Mouse (Mus musculus): Measurements from ENCODE around the gene Rpl9-ps6. TPM values are rescaled to one million over a fixed set of nuclear protein-coding genes. Genes with fewer than 3 reads are reported as not detected.
A peak's percentile ranks its signal among the peaks of the same experiment; 100 is the strongest.
"Not testable (repeated sequence)": the region's sequence is repeated elsewhere in the genome, so short reads cannot be mapped to it uniquely, and the experiment has no call there.

The Rpl9-ps6 gene
- polyA plus RNA-seq, 1 experiment from 2014 or later, result 142 TPM

DNA sequence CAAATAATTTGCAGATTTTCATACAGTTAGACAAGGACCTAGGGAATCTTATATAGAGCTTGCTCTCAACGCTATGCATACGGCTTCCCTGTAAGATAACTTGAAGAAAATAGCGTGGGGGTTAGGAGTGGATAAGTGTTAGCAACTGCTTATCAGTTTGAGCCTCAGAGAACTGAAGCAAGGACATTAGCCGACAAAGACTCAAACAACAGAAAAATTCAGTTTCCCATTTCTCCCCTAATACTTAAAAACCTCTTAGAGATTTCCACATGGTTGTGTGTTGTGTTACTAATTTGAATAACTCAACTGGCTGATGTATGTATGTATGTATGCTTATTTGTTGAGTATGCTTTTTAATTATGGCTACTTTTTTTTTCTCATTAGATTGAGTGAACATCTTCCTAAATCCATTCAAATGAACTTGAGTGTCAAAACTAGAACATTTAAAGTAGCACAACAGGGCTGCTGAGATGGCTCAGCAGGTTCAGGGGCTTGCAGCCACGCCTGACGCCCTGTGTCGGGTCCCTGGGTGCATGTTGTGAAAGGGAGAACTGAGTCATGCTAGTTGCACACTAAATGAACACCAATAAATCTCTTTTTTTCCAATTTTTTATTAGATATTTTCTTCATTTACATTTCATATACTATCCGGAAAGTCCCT lies 21.3 kb upstream of the Rpl9-ps6 start:
- H3K4me1 ChIP-seq (ENCODE audit: control insufficient read depth, insufficient read depth, low read length), result peaks cover 3% of the 10 kb centered on the region; the same call in 1 of the 2 replicates
- peak overlapping the region; percentile 86 for H3K4me2 ChIP-seq (replicated peaks; ENCODE audit: low read depth, low read length)
- no peak overlapping the region for H3K4me3 ChIP-seq (ENCODE audit: low read length)
- no peak overlapping the region for H3K27ac ChIP-seq (ENCODE audit: low read depth, low read length)
- H3K36me3 ChIP-seq (ENCODE audit: control insufficient read depth, insufficient read depth, low read length), result peaks cover 9% of the 10 kb centered on the region; the same call in 1 of the 2 replicates
- H3K27me3 ChIP-seq (ENCODE audit: control insufficient read depth, insufficient read depth, low read length), result no peaks in the 10 kb centered on the region
- H3K9ac ChIP-seq (ENCODE audit: low read depth, low read length), result no peak overlapping the region
- 93% methylated on average over 8 of the region's 8 CpGs for WGBS
- no peak for ATAC-seq (ENCODE audit: low FRiP score, low TSS enrichment)
- no peaks in the 10 kb centered on the region for H3K9me3 ChIP-seq (ENCODE audit: control insufficient read depth, low read length)

DNA sequence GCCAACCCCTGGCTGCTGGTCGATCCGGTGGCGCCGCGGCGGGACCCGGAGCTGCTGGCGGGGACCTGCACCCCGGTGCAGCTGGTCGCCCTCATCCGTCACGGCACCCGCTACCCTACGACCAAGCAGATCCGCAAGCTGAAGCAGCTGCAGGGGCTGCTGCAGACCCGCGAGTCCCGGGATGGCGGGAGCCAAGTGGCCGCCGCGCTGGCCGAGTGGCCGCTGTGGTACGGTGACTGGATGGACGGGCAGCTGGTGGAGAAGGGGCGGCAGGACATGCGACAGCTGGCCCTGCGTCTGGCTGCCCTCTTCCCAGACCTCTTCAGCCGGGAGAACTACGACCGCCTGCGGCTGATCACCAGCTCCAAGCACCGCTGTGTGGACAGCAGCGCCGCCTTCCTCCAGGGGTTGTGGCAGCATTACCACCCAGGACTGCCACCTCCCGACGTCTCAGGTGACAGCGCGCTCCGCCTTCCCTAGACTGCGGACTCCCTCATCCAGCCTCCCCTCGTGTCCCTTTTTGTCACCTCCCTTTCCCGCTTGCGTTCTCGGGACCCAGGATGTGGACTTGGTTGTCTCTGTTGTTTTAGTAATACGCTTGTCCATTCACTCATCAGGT lies 19.8 kb upstream of the Rpl9-ps6 start:
- WGBS, result 0% methylated on average over 46 of the region's 47 CpGs
- not testable (repeated sequence) for H3K9me3 ChIP-seq (ENCODE audit: control insufficient read depth, low read length); H3K27me3 ChIP-seq (ENCODE audit: control insufficient read depth, insufficient read depth, low read length); H3K36me3 ChIP-seq (ENCODE audit: control insufficient read depth, insufficient read depth, low read length); H3K4me1 ChIP-seq (ENCODE audit: control insufficient read depth, insufficient read depth, low read length)
- peak overlapping the region; percentile 86 for H3K4me2 ChIP-seq (replicated peaks; ENCODE audit: low read depth, low read length)
- ATAC-seq (ENCODE audit: low FRiP score, low TSS enrichment), result peak; percentile 89
- H3K27ac ChIP-seq (ENCODE audit: low read depth, low read length), result peak overlapping the region; percentile 86
- peak overlapping the region; percentile 76 for H3K9ac ChIP-seq (ENCODE audit: low read depth, low read length)
- H3K4me3 ChIP-seq (ENCODE audit: low read length), result peak overlapping the region; percentile 77

DNA sequence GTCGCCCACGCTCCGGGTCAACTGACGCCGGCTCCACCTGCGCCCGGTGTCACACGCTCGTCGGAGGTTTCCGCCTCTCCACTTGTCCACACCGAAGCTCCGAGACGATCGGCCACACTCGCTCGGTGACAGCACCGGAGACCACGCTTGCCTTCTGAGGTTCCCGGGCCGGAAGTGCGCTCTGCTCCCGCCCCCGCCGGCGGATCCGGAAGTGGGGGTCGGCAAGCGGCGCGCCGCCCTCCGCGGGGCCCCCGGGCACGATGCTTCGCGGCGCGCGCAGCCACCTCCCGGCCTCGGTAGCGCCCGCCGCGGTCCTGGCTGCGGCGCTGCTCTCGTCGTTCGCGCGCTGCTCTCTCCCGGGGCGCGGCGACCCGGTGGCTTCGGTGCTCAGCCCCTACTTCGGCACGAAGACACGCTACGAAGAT lies 19.3 kb upstream of the Rpl9-ps6 start, which contains the start of gene Minpp1:
Minpp1 (plus strand) TSS at position 89 of the 425 bp plus-strand sequence.
- H3K27ac ChIP-seq (ENCODE audit: low read depth, low read length), result peak within 1 kb of the TSS; percentile 86
- H3K4me2 ChIP-seq (replicated peaks; ENCODE audit: low read depth, low read length), result peak within 1 kb of the TSS; percentile 86
- peak within 1 kb of the TSS; percentile 76 for H3K9ac ChIP-seq (ENCODE audit: low read depth, low read length)
- peaks cover 3% of the 10 kb centered on the region; the same call in 1 of the 2 replicates for H3K4me1 ChIP-seq (ENCODE audit: control insufficient read depth, insufficient read depth, low read length)
- H3K36me3 ChIP-seq (ENCODE audit: control insufficient read depth, insufficient read depth, low read length), result no peaks in the 10 kb centered on the region
- H3K27me3 ChIP-seq (ENCODE audit: control insufficient read depth, insufficient read depth, low read length), result no peaks in the 10 kb centered on the region
- ATAC-seq (ENCODE audit: low FRiP score, low TSS enrichment), result peak; percentile 90
- under 1% methylated on average over 64 of the region's 64 CpGs for WGBS
- H3K9me3 ChIP-seq (ENCODE audit: control insufficient read depth, low read length), result no peaks in the 10 kb centered on the region
- peak within 1 kb of the TSS; percentile 77 for H3K4me3 ChIP-seq (ENCODE audit: low read length)

DNA sequence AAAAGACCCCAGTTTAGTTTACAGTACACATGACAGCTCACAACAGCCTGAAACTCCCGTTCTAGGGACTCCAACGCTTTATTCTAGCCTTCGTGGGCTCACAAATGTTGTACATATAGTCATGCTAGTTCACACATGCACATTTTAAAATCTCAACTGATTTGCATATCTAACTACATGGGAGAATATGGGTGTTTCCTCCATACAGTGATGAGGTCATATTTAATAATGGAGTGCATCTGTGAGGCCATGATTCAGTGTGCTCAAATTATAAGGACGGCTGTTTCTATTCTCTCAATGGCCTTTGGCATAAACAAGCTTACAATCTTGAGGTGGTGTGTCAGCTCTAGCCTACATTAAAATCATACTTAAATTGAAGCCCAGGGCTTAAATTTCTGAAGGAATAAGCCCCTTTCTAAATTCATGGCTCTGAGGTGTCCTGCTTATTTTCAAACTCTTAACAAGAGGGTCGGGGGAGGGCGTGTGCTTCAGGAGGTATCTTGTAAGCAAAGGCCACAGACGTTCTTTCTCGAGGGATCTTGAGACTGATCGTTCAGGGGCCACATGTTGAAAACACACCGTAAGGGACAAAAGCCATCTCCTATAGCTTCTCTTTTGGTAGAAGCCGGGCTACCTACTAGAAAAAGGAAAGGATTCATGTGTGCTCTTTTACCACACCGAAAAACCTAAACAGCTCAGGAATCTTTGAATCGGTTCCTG lies 18.7 kb upstream of the Rpl9-ps6 start:
- Histone ChIP-seq H3K27me3 (ENCODE audit: control insufficient read depth, insufficient read depth, low read length) (no peaks in the 10 kb centered on the region), H3K9ac (ENCODE audit: low read depth, low read length) (peak overlapping the region; percentile 76), H3K27ac (ENCODE audit: low read depth, low read length) (peak overlapping the region; percentile 86; the same call in 1 of the 2 replicates), H3K4me1 (ENCODE audit: control insufficient read depth, insufficient read depth, low read length) (peaks cover 3% of the 10 kb centered on the region; the same call in 1 of the 2 replicates), H3K4me3 (ENCODE audit: low read length) (peak overlapping the region; percentile 77), H3K9me3 (ENCODE audit: control insufficient read depth, low read length) (no peaks in the 10 kb centered on the region), H3K36me3 (ENCODE audit: control insufficient read depth, insufficient read depth, low read length) (no peaks in the 10 kb centered on the region), H3K4me2 (replicated peaks; ENCODE audit: low read depth, low read length) (peak overlapping the region; percentile 86)
- 17% methylated on average over 13 of the region's 13 CpGs for WGBS
- no peak for ATAC-seq (ENCODE audit: low FRiP score, low TSS enrichment)

DNA sequence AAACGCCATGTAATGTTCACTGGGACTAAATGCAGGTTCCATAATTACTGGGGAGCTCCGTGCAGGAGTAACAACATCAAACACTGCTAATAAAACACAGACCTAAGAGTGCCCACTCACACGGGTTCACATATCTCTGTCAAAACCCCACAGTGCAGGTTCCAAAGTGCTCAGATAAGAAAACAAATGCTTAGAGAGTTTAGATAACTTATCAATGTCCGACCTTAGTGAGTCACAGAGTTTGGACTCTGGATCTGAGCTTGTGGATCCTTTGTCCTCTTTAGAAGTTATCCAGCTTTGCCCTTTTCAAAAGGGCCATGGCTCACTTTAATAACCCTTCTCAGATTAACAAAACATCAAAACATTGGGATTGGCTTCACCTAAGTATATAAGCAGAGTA lies 15.1 kb upstream of the Rpl9-ps6 start:
- H3K36me3 ChIP-seq (ENCODE audit: control insufficient read depth, insufficient read depth, low read length), result no peaks in the 10 kb centered on the region
- no peak overlapping the region for H3K4me3 ChIP-seq (ENCODE audit: low read length)
- peaks cover 3% of the 10 kb centered on the region; the same call in 1 of the 2 replicates for H3K4me1 ChIP-seq (ENCODE audit: control insufficient read depth, insufficient read depth, low read length)
- H3K27ac ChIP-seq (ENCODE audit: low read depth, low read length), result no peak overlapping the region
- no peak overlapping the region for H3K4me2 ChIP-seq (replicated peaks; ENCODE audit: low read depth, low read length)
- 63% methylated on average over 4 of the region's 4 CpGs for WGBS
- ATAC-seq (ENCODE audit: low FRiP score, low TSS enrichment), result no peak
- H3K27me3 ChIP-seq (ENCODE audit: control insufficient read depth, insufficient read depth, low read length), result no peaks in the 10 kb centered on the region
- H3K9ac ChIP-seq (ENCODE audit: low read depth, low read length), result no peak overlapping the region
- no peaks in the 10 kb centered on the region for H3K9me3 ChIP-seq (ENCODE audit: control insufficient read depth, low read length)

DNA sequence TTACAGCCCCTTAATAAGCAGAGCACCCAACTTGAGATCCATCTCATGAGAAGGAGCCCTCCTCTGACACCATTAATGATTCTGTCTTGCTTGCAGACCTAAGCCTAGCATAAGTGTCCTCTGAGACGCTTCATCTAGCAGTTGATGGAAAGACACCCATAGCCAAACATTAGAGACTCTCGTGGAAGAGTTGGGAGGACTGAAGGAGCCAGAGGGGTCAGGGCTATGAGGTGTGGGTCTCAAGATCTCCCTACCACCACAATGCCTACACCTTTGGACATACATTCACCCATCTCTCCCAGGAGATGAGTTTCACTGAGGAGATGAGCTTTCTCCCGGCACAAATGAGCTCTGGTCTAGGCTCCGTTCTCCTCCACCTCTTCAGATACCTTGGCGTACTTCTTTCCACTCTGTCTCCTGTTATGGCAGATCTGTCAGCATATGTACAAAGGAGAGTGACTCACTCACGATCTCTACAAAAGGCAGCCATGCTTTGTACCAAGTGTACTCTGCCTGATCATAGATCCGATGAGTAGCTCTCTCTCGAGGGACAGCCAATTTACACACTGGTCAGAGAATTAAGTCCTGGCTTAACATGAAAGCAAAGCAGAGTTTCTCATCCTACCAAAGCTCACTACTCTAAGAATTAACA lies 14.5 kb upstream of the Rpl9-ps6 start:
- Histone ChIP-seq H3K27ac (ENCODE audit: low read depth, low read length) (no peak overlapping the region), H3K36me3 (ENCODE audit: control insufficient read depth, insufficient read depth, low read length) (no peaks in the 10 kb centered on the region), H3K4me2 (replicated peaks; ENCODE audit: low read depth, low read length) (no peak overlapping the region), H3K4me3 (ENCODE audit: low read length) (no peak overlapping the region), H3K9ac (ENCODE audit: low read depth, low read length) (no peak overlapping the region), H3K27me3 (ENCODE audit: control insufficient read depth, insufficient read depth, low read length) (no peaks in the 10 kb centered on the region), H3K9me3 (ENCODE audit: control insufficient read depth, low read length) (no peaks in the 10 kb centered on the region), H3K4me1 (ENCODE audit: control insufficient read depth, insufficient read depth, low read length) (peaks cover 3% of the 10 kb centered on the region; the same call in 1 of the 2 replicates)
- 86% methylated on average over 8 of the region's 8 CpGs for WGBS
- no peak for ATAC-seq (ENCODE audit: low FRiP score, low TSS enrichment)

DNA sequence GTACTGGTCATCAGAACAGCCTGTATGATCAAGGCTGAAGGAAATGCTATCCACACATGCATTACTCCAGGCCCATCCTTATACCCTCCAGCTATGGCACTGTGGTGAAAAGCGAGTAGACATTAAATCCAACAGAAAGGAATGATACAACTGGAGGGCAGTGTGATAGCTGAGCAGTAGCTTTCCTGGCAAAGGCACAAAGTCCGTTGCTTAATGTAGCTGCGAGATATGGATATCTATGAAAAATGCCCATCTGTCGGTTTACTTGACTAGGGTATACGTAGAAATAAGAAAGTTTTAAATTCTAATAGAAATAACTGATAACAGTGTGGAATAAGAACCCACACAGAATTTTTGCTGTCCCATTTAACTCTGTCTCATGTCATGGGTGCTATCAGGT lies 13.9 kb upstream of the Rpl9-ps6 start:
- Histone ChIP-seq H3K36me3 (ENCODE audit: control insufficient read depth, insufficient read depth, low read length) (no peaks in the 10 kb centered on the region), H3K9ac (ENCODE audit: low read depth, low read length) (no peak overlapping the region), H3K27me3 (ENCODE audit: control insufficient read depth, insufficient read depth, low read length) (no peaks in the 10 kb centered on the region), H3K4me2 (replicated peaks; ENCODE audit: low read depth, low read length) (no peak overlapping the region), H3K27ac (ENCODE audit: low read depth, low read length) (no peak overlapping the region), H3K4me1 (ENCODE audit: control insufficient read depth, insufficient read depth, low read length) (peaks cover 3% of the 10 kb centered on the region; the same call in 1 of the 2 replicates), H3K4me3 (ENCODE audit: low read length) (no peak overlapping the region), H3K9me3 (ENCODE audit: control insufficient read depth, low read length) (no peaks in the 10 kb centered on the region)
- ATAC-seq (ENCODE audit: low FRiP score, low TSS enrichment), result no peak
- 93% methylated on average over 5 of the region's 5 CpGs for WGBS

DNA sequence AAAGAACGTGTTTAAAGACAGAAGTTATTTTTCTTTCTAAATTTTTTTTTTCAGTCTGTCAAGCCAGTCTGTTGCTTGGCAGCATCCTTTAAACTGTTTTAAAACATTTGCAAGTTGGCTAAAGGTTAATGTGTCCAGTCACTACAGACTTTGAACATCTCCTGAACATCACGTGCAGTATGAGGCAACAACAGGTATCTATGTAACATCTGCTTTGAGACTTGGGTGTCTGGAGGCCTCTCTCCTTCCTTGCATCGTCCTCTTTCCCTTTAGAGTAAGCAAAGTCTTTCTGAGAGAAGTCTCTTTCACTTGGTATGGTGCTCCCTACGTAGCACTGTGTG lies 10.3 kb upstream of the Rpl9-ps6 start:
- Histone ChIP-seq H3K4me3 (ENCODE audit: low read length) (no peak overlapping the region), H3K27me3 (ENCODE audit: control insufficient read depth, insufficient read depth, low read length) (no peaks in the 10 kb centered on the region), H3K4me2 (replicated peaks; ENCODE audit: low read depth, low read length) (no peak overlapping the region), H3K36me3 (ENCODE audit: control insufficient read depth, insufficient read depth, low read length) (no peaks in the 10 kb centered on the region), H3K9me3 (ENCODE audit: control insufficient read depth, low read length) (no peaks in the 10 kb centered on the region), H3K27ac (ENCODE audit: low read depth, low read length) (no peak overlapping the region), H3K9ac (ENCODE audit: low read depth, low read length) (no peak overlapping the region), H3K4me1 (ENCODE audit: control insufficient read depth, insufficient read depth, low read length) (no peaks in the 10 kb centered on the region)
- no peak for ATAC-seq (ENCODE audit: low FRiP score, low TSS enrichment)
- WGBS, result 84% methylated on average over 4 of the region's 4 CpGs
